Mouse (Mus musculus) liver, embryonic 15.5 days (tissue): ENCODE data around the gene Stk36. TPM values are rescaled to one million over a fixed set of nuclear protein-coding genes. Genes with fewer than 3 reads are reported as not detected.

Source experiments
- ATAC-seq: fragments of 200-750 bp; cut with Nextera tagmentation; 2 replicates; pipeline ENCODE4 v1.8.0; 2017; ENCODE audit warnings: moderate number of reproducible peaks, mild to moderate bottlenecking, moderate library complexity; ENCODE audit not compliant: insufficient read depth
- H3K27ac ChIP-seq: fragments of 300-500 bp; sonication (generic); replicated peaks from 2 replicates; pipeline ENCODE4 v1.5.1; 2015; ENCODE audit warnings: mild to moderate bottlenecking, inconsistent platforms
- H3K27me3 ChIP-seq: fragments of 300-500 bp; sonication (generic); 2 replicates; pipeline ENCODE4 v1.6.1; 2015; ENCODE audit warnings: mild to moderate bottlenecking, inconsistent platforms
- H3K36me3 ChIP-seq: fragments of 300-500 bp; sonication (generic); replicated peaks from 2 replicates; pipeline ENCODE4 v1.6.1; 2015; ENCODE audit warnings: moderate library complexity, mild to moderate bottlenecking, inconsistent platforms
- H3K4me1 ChIP-seq: fragments of 300-500 bp; sonication (generic); replicated peaks from 2 replicates; pipeline ENCODE4 v1.6.1; 2015; ENCODE audit warnings: inconsistent platforms
- H3K4me2 ChIP-seq: fragments of 300-500 bp; sonication (generic); 2 replicates; pipeline ENCODE4 v1.6.1; 2015; ENCODE audit warnings: moderate library complexity, mild to moderate bottlenecking, inconsistent platforms
- H3K4me3 ChIP-seq: fragments of 300-500 bp; sonication (generic); replicated peaks from 2 replicates; pipeline ENCODE4 v1.5.1; 2015; ENCODE audit warnings: mild to moderate bottlenecking, inconsistent platforms
- H3K9ac ChIP-seq: fragments of 300-500 bp; sonication (generic); 2 replicates; pipeline ENCODE4 v1.6.1; 2015; ENCODE audit warnings: moderate library complexity, mild to moderate bottlenecking, inconsistent platforms
- H3K9me3 ChIP-seq: fragments of 300-500 bp; sonication (generic); replicated peaks from 2 replicates; pipeline ENCODE4 v1.6.1; 2016; ENCODE audit warnings: inconsistent platforms
- WGBS: fragments of 180-500 bp; shearing (Covaris S2); methylation state at CpG from one replicate; pipeline ENCODE4 v1.1.7; 2015; ENCODE audit warnings: mixed read lengths; ENCODE audit not compliant: insufficient replicate concordance; 5-methylcytosine and 5-hydroxymethylcytosine counted together
- microRNA-seq: library from miRNA; unstranded; fragments of <30 nt; microRNA quantifications from one replicate; pipeline ENCODE4, GENCODE M21; 2016
- polyA plus RNA-seq: library from polyadenylated mRNA; unstranded; fragments of >200 nt; fragmentation: Nextera tagmentation; extraction: Ambion mirVana; gene quantifications from 2 replicates; pipeline ENCODE4 v1.2.1, GENCODE M21; 2015

The Stk36 gene
- polyA plus RNA-seq, 1 experiment from 2014 or later: 0.24 TPM

DNA sequence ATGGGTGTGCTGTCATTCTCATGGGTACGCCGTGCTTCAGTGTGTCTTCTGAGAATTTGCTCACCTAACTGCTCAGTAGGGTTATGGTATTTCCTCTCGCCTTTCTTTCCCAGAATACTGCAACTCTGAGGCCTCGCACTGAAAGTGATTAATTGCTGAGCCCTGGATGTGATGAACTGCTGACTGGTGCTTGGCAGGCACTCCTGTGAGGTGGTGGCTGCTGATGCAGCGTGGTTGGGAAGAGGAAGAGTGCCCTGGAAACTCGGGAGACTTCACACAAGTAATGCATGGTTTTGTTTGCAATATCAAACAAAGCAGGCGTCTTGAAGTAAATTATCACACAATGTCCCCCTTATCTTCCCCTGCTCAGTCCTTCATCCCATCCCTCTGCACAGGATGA lies 71.5 kb downstream of the Stk36 start:
- Histone ChIP-seq H3K27ac (no peak overlapping the region), H3K4me3 (no peak overlapping the region), H3K27me3 (no peaks in the 10 kb centered on the region), H3K9ac (no peak overlapping the region), H3K9me3 (no peaks in the 10 kb centered on the region), H3K4me2 (no peak overlapping the region), H3K36me3 (peaks cover 14% of the 10 kb centered on the region; the same call in 1 of the 2 replicates), H3K4me1 (peaks cover 12% of the 10 kb centered on the region)
- 59% methylated on average over 7 of the region's 7 CpGs for WGBS
- ATAC-seq: no peak

DNA sequence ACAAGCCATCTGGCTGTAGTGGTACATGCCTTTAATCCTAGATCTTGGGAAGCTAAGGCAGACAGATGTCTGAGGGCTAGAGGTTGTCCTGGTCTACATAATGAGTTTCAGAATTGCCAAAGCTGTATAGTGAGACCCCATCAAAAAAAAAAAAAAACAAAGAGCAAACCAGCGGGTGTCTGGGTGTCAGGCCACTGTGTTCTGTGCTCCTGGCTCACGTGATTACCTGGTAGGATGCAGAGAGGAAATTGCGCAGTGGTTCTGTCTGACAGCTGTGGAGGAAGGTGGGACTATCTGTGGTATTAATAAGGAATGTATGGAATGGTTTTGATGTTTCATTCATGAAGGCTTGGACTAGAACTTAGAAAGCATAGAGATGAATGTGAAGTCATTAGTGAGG lies 75.6 kb downstream of the Stk36 start:
- H3K36me3 ChIP-seq: peaks cover 41% of the 10 kb centered on the region
- H3K9ac ChIP-seq: no peak overlapping the region
- no peak overlapping the region for H3K4me2 ChIP-seq
- WGBS: 74% methylated on average over 3 of the region's 3 CpGs
- H3K27me3 ChIP-seq: no peaks in the 10 kb centered on the region
- H3K4me3 ChIP-seq: no peak overlapping the region
- H3K27ac ChIP-seq: no peak overlapping the region
- peaks cover 12% of the 10 kb centered on the region for H3K4me1 ChIP-seq
- no peaks in the 10 kb centered on the region for H3K9me3 ChIP-seq
- no peak for ATAC-seq

DNA sequence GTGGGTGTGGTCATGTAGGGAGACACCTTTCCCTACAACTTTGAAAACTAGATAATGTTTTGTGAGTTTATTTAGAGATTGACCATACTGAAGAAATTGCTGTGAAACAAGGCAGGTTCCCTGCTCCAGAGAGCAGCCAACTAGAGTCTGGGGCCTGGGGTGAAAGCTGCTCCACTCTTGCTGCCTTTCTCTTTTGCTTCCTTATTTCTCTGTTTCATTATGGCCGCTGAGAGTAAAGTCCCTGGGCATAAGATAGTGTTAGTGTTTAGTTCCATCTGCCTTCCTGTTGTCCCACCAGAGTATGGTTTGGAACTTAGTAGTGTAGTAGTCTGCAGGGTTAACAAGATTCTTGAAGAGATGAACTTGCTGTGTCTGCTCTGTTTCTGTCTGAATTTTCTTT lies 76.6 kb downstream of the Stk36 start:
- WGBS: 47% methylated on average over 1 of the region's 1 CpGs

More for the DNA sequence above, 76.6 kb downstream of the Stk36 start:
- Histone ChIP-seq H3K27ac (no peak overlapping the region), H3K27me3 (no peaks in the 10 kb centered on the region), H3K4me2 (no peak overlapping the region), H3K36me3 (peaks cover 44% of the 10 kb centered on the region), H3K9me3 (no peaks in the 10 kb centered on the region), H3K4me1 (peaks cover 8% of the 10 kb centered on the region), H3K9ac (no peak overlapping the region), H3K4me3 (no peak overlapping the region)
- no peak for ATAC-seq

Small RNA genes within 50 kb of the gene (microRNA-seq; reads per million reads assigned to microRNA genes)
- not detected for gene Gm25035

Other genes with a start within 250 kb of the Stk36 start
- 0.06 TPM in 1 of 2 replicates, not detected in the other for gene Catip, start 239.3 kb upstream of the Stk36 start, polyA plus RNA-seq
- 14.0 and 17.0 TPM in 2 replicates for gene Slc11a1, start 226.2 kb upstream of the Stk36 start, polyA plus RNA-seq
- 44.8 and 48.4 TPM in 2 replicates for gene Ctdsp1, start 209.9 kb upstream of the Stk36 start, polyA plus RNA-seq
- gene Vil1, start 192.1 kb upstream of the Stk36 start, polyA plus RNA-seq: 0.76 and 0.99 TPM in 2 replicates
- gene Cnot9, start 95.4 kb upstream of the Stk36 start, polyA plus RNA-seq: 30.3 and 31.4 TPM in 2 replicates
- 0.17 and 0.26 TPM in 2 replicates for gene Plcd4, start 58.6 kb upstream of the Stk36 start, polyA plus RNA-seq
- gene Usp37, start 57.2 kb upstream of the Stk36 start, polyA plus RNA-seq: 11.7 and 12.0 TPM in 2 replicates
- 1.9 and 2.0 TPM in 2 replicates for gene Zfp142, start 13.2 kb upstream of the Stk36 start, polyA plus RNA-seq
- gene Bcs1l, start 13.2 kb upstream of the Stk36 start, polyA plus RNA-seq: 9.0 and 9.4 TPM in 2 replicates
- 12.1 and 12.2 TPM in 2 replicates for gene Rnf25, start within 50 bp of the Stk36 start, polyA plus RNA-seq
- gene Ttll4, start 60.3 kb downstream of the Stk36 start, polyA plus RNA-seq: 3.7 and 4.5 TPM in 2 replicates
- 5.8 TPM in 2 replicates for gene Cyp27a1, start 112.1 kb downstream of the Stk36 start, polyA plus RNA-seq
- gene Prkag3, start 147.8 kb downstream of the Stk36 start, polyA plus RNA-seq: 0.05 and 0.20 TPM in 2 replicates
- 0.09 TPM in 1 of 2 replicates, not detected in the other for gene Wnt6, start 170.4 kb downstream of the Stk36 start, polyA plus RNA-seq
- not detected in 2 replicates for gene Wnt10a, start 190.1 kb downstream of the Stk36 start, polyA plus RNA-seq